Mouse (Mus musculus) embryonic facial prominence, embryonic 11.5 days (tissue): ENCODE data around the gene Slc9a3. TPM values are rescaled to one million over a fixed set of nuclear protein-coding genes. Genes with fewer than 3 reads are reported as not detected.

Source experiments
- ATAC-seq: fragments of 200-750 bp; cut with Nextera tagmentation; replicated peaks from 2 replicates; pipeline ENCODE4 v1.8.0; 2017; ENCODE audit warnings: low read depth; ENCODE audit not compliant: insufficient number of reproducible peaks, low FRiP score, low TSS enrichment
- DNase-seq: peaks from one replicate; pipeline ENCODE4 v3.0.0-alpha.2; 2015; ENCODE audit warnings: low spot score
- H3K27ac ChIP-seq: fragments of 300-500 bp; sonication (generic); replicated peaks from 2 replicates; pipeline ENCODE4 v1.5.1; 2014; ENCODE audit warnings: mild to moderate bottlenecking, low read depth, low read length, control low read depth
- H3K27me3 ChIP-seq: fragments of 300-500 bp; sonication (generic); 2 replicates; pipeline ENCODE4 v1.6.1; 2014; ENCODE audit warnings: mild to moderate bottlenecking, low read length, moderate library complexity, mixed read lengths; ENCODE audit not compliant: control insufficient read depth, insufficient read depth
- H3K36me3 ChIP-seq: fragments of 300-500 bp; sonication (generic); replicated peaks from 2 replicates; pipeline ENCODE4 v1.6.1; 2014; ENCODE audit warnings: low read depth, mild to moderate bottlenecking, low read length, moderate library complexity, mixed read lengths; ENCODE audit not compliant: control insufficient read depth, insufficient read depth
- H3K4me1 ChIP-seq: fragments of 300-500 bp; sonication (generic); 2 replicates; pipeline ENCODE4 v1.6.1; 2014; ENCODE audit warnings: low read length, mixed read lengths; ENCODE audit not compliant: control insufficient read depth, insufficient read depth
- H3K4me2 ChIP-seq: fragments of 300-500 bp; sonication (generic); 2 replicates; pipeline ENCODE4 v1.6.1; 2014; ENCODE audit warnings: low read depth, mild to moderate bottlenecking, control low read depth, low read length, moderate library complexity
- H3K4me3 ChIP-seq: fragments of 300-500 bp; sonication (generic); 2 replicates; pipeline ENCODE4 v1.5.1; 2014; ENCODE audit warnings: low read depth, low read length, control low read depth
- H3K9ac ChIP-seq: fragments of 300-500 bp; sonication (generic); replicated peaks from 2 replicates; pipeline ENCODE4 v1.6.1; 2014; ENCODE audit warnings: mild to moderate bottlenecking, control low read depth, low read length
- H3K9me3 ChIP-seq: fragments of 300-500 bp; sonication (generic); replicated peaks from 2 replicates; pipeline ENCODE4 v1.6.1; 2016; ENCODE audit warnings: mild to moderate bottlenecking, low read length, inconsistent platforms, mixed read lengths; ENCODE audit not compliant: control insufficient read depth
- WGBS: fragments of 180-500 bp; shearing (Covaris S2); extraction: QIAGEN DNeasy Blood & Tissue Kit; methylation state at CpG from one replicate; pipeline ENCODE4 v1.1.7; 2014; 5-methylcytosine and 5-hydroxymethylcytosine counted together
- polyA plus RNA-seq: library from polyadenylated mRNA; unstranded; fragments of >200 nt; fragmentation: Nextera tagmentation; extraction: Ambion mirVana; gene quantifications from 2 replicates; pipeline ENCODE4 v1.2.1, GENCODE M21; 2014

Slc9a3 gene
- polyA plus RNA-seq, 1 experiment from 2014 or later, result not detected

DNA sequence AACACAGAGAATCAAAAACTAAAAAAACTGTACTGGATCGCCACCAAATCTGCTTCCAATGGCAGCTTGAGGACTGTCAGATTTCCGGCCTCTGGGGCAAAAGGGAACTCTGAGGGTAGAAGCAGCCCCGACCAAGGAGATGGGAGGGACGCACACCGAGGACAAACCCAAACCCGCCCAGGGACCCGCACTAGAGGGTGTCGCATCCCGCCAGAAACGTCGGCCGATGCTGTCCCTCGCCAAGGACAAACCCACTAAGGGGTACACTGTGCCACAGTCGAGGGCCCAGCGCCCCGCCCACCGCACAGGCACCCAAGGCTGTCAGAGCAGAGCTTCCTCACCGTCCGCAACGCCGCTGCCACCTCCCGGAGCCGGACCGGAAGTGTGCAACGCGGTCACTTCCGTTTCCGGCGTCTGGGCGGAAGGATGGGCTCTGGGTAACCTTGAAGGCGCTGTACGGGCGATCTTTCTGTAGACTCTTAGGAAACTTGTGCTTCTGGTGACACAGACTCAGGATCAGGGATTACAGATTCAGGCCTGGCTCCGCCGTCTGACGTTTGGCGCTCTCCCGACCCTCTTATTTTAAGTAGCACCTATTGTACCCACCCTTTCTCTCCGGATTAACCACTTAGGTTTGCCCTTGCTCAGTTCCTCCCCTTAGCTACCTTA lies 87.2 kb downstream of the Slc9a3 start, which contains the start of gene Exoc3:
Gene Exoc3 (minus strand): TSS at position 416 of the 669 bp plus-strand sequence.
- Histone ChIP-seq H3K4me1 (no peaks in the 10 kb centered on the region), H3K9ac (peak within 1 kb of the TSS; percentile 77), H3K9me3 (no peaks in the 10 kb centered on the region), H3K36me3 (no peaks in the 10 kb centered on the region; the same call in 1 of the 2 replicates), H3K27me3 (no peaks in the 10 kb centered on the region), H3K4me2 (peak within 1 kb of the TSS; percentile 50), H3K4me3 (peak within 1 kb of the TSS; percentile 77), H3K27ac (peak within 1 kb of the TSS; percentile 62; the same call in 1 of the 2 replicates)
- under 1% methylated on average over 39 of the region's 39 CpGs for WGBS
- ATAC-seq (peak; percentile 96), DNase-seq (peak; percentile 93)

GRCm38 (mm10) chr13:74208986-74209345 lies 87.7 kb downstream of the Slc9a3 start:
- peak overlapping the region; percentile 77 for H3K4me3 ChIP-seq
- H3K36me3 ChIP-seq, result no peaks in the 10 kb centered on the region; the same call in 1 of the 2 replicates
- WGBS, result 16% methylated on average over 12 of the region's 12 CpGs
- no peaks in the 10 kb centered on the region for H3K9me3 ChIP-seq
- no peaks in the 10 kb centered on the region for H3K27me3 ChIP-seq
- H3K27ac ChIP-seq, result peak overlapping the region; percentile 62; the same call in 1 of the 2 replicates
- DNase-seq, result no peak
- H3K9ac ChIP-seq, result peak overlapping the region; percentile 77
- H3K4me2 ChIP-seq, result peak overlapping the region; percentile 50
- no peaks in the 10 kb centered on the region for H3K4me1 ChIP-seq
- no peak; the same call in 1 of the 2 replicates for ATAC-seq

DNA sequence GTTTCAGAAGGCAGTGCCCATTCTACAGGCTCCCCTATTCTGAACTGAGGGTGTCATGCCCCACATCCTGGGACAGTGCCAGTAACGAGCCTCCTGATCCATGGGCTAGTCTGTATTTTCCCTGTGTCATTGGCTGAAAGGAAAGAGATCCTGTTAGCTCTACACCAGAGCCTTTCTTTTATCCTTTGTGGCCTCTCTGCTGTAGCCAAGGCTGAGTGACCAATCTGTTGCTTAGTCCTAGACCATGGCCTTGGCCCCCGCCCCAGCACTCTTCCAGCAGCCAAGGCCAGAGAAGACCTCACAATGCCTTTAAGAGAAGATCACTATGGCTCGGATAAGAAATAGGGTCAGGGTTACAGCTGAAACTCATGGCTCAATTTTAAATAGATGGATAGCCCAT lies 97.2 kb downstream of the Slc9a3 start:
- Histone ChIP-seq H3K4me3 (no peak overlapping the region), H3K36me3 (no peaks in the 10 kb centered on the region), H3K9me3 (no peaks in the 10 kb centered on the region), H3K4me1 (no peaks in the 10 kb centered on the region), H3K4me2 (no peak overlapping the region), H3K27ac (no peak overlapping the region), H3K9ac (no peak overlapping the region), H3K27me3 (no peaks in the 10 kb centered on the region)
- ATAC-seq (no peak), DNase-seq (no peak)
- 69% methylated on average over 3 of the region's 3 CpGs for WGBS

Other genes with a start within 250 kb of the Slc9a3 start
- 65.1 and 67.4 TPM in 2 replicates for gene Trip13, start 183.7 kb upstream of the Slc9a3 start, polyA plus RNA-seq
- gene Brd9, start 183.6 kb upstream of the Slc9a3 start, polyA plus RNA-seq, result 62.6 and 66.3 TPM in 2 replicates
- not detected in 2 replicates for gene Zdhhc11, start 157.6 kb upstream of the Slc9a3 start, polyA plus RNA-seq
- gene Tppp, start 112.0 kb upstream of the Slc9a3 start, polyA plus RNA-seq, result 1.7 and 1.8 TPM in 2 replicates
- gene Cep72, start 59.2 kb upstream of the Slc9a3 start, polyA plus RNA-seq, result 19.4 and 25.2 TPM in 2 replicates
- gene Exoc3, start 87.3 kb downstream of the Slc9a3 start, polyA plus RNA-seq, result 67.4 and 80.6 TPM in 2 replicates
- 0.95 and 1.5 TPM in 2 replicates for gene Ahrr, start 170.9 kb downstream of the Slc9a3 start, polyA plus RNA-seq
- gene Pdcd6, start 196.1 kb downstream of the Slc9a3 start, polyA plus RNA-seq, result 139 and 142 TPM in 2 replicates
- 228 and 235 TPM in 2 replicates for gene Sdha, start 228.8 kb downstream of the Slc9a3 start, polyA plus RNA-seq
- 69.0 and 73.7 TPM in 2 replicates for gene Ccdc127, start 228.9 kb downstream of the Slc9a3 start, polyA plus RNA-seq
- not detected in 2 replicates for gene Lrrc14b, start 242.5 kb downstream of the Slc9a3 start, polyA plus RNA-seq